Comparison of ENCODE assay signal across 20 mouse cellular contexts in genomic region chr13:48094275-48095035, GRCm38 (mm10).
DNase-seq lines count a peak whose midpoint lies in the region; ATAC-seq and TF ChIP-seq lines count a peak whose summit lies in the region.
"Had no signal": no experiment of that assay in that cellular context is flagged by ENCODE, and none has a peak within 500 bp of the region (broad histone marks: within the 10 kb centered on the region; RNA-seq: fewer than 3 reads in every experiment).

No protein-coding gene starts in this region.

- no peak for TF ChIP-seq CTCF in forebrain, postnatal 0 days (IDR thresholded peaks at IDR 0.05; ENCODE audit: low read depth)

- intact Hi-C loops in left cerebral cortex, postnatal 25 days (cut with DNase I) = no loop called here

- H3K4me3 ChIP-seq in forebrain, embryonic 10.5 days = no peak overlapping the region
- H3K4me3 ChIP-seq in forebrain, postnatal 0 days (ENCODE audit: low read depth, low read length) = no peak overlapping the region
- no peak overlapping the region for H3K4me3 ChIP-seq in midbrain, embryonic 14.5 days (replicated peaks; ENCODE audit: low read depth, low read length)
- H3K4me3 ChIP-seq in midbrain, embryonic 13.5 days (replicated peaks) = no peak overlapping the region
- no peak overlapping the region for H3K4me3 ChIP-seq in forebrain, embryonic 13.5 days
- H3K4me3 ChIP-seq in liver, embryonic 11.5 days (ENCODE audit: low read depth, low read length) = no peak overlapping the region
- H3K4me3 ChIP-seq: embryonic facial prominence, embryonic 12.5 days; heart, embryonic 13.5 days; hindbrain, embryonic 12.5 days had no signal

- H3K9ac ChIP-seq in forebrain, postnatal 0 days = no peak overlapping the region
- no peak overlapping the region for H3K9ac ChIP-seq in midbrain, embryonic 14.5 days (replicated peaks; ENCODE audit: low read length)
- no peak overlapping the region for H3K9ac ChIP-seq in midbrain, embryonic 13.5 days (replicated peaks)
- H3K9ac ChIP-seq in forebrain, embryonic 13.5 days = no peak overlapping the region
- H3K9ac ChIP-seq in liver, embryonic 11.5 days (ENCODE audit: low read depth, low read length) = no peak overlapping the region
- H3K9ac ChIP-seq: embryonic facial prominence, embryonic 12.5 days; heart, embryonic 13.5 days; hindbrain, embryonic 12.5 days had no signal

- peak overlapping the region; percentile 83 for H3K27ac ChIP-seq in forebrain, embryonic 10.5 days
- H3K27ac ChIP-seq in forebrain, postnatal 0 days (ENCODE audit: low read depth, low read length) = no peak overlapping the region
- no peak overlapping the region for H3K27ac ChIP-seq in midbrain, embryonic 14.5 days (replicated peaks; ENCODE audit: low read depth, low read length)
- no peak overlapping the region for H3K27ac ChIP-seq in midbrain, embryonic 13.5 days
- H3K27ac ChIP-seq in forebrain, embryonic 13.5 days = peak overlapping the region; percentile 70
- no peak overlapping the region for H3K27ac ChIP-seq in liver, embryonic 11.5 days (ENCODE audit: low read depth, low read length)
- H3K27ac ChIP-seq: embryonic facial prominence, embryonic 12.5 days; heart, embryonic 13.5 days; hindbrain, embryonic 12.5 days had no signal

- no peaks in the 10 kb centered on the region for H3K27me3 ChIP-seq in forebrain, embryonic 10.5 days (ENCODE audit: poor library complexity, severe bottlenecking)
- no peaks in the 10 kb centered on the region for H3K27me3 ChIP-seq in forebrain, postnatal 0 days (ENCODE audit: insufficient read depth, low read length)
- H3K27me3 ChIP-seq in midbrain, embryonic 14.5 days (ENCODE audit: control insufficient read depth, insufficient read depth, low read length) = no peaks in the 10 kb centered on the region
- no peaks in the 10 kb centered on the region for H3K27me3 ChIP-seq in midbrain, embryonic 13.5 days
- no peaks in the 10 kb centered on the region for H3K27me3 ChIP-seq in forebrain, embryonic 13.5 days
- H3K27me3 ChIP-seq in liver, embryonic 11.5 days (replicated peaks; ENCODE audit: control insufficient read depth, insufficient read depth, low read length) = no peaks in the 10 kb centered on the region
- H3K27me3 ChIP-seq: embryonic facial prominence, embryonic 12.5 days; heart, embryonic 13.5 days; hindbrain, embryonic 12.5 days had no signal

- peak; percentile 50 for DNase-seq in forebrain, embryonic 10.5 days (ENCODE audit: extremely low spot score, low spot score)
- no peak for DNase-seq in forebrain, postnatal 0 days
- peak; percentile 24 for DNase-seq in midbrain, embryonic 14.5 days
- no peak for DNase-seq in left cerebral cortex, postnatal 25 days (ENCODE audit: low spot score in 2 of 2)
- DNase-seq in liver, embryonic 11.5 days (ENCODE audit: low spot score) = no peak
- DNase-seq: adrenal gland, adult 2 months; adrenal gland, postnatal 25 days; cerebellum, adult 2 months; cerebellum, postnatal 10 days; gastrocnemius, postnatal 36 days; heart, adult 11 months; heart, postnatal 4 days had no signal

- no peaks in the 10 kb centered on the region for H3K36me3 ChIP-seq in forebrain, embryonic 10.5 days (replicated peaks)
- no peaks in the 10 kb centered on the region for H3K36me3 ChIP-seq in forebrain, postnatal 0 days (ENCODE audit: insufficient read depth)
- no peaks in the 10 kb centered on the region for H3K36me3 ChIP-seq in midbrain, embryonic 14.5 days (ENCODE audit: control insufficient read depth, insufficient read depth, low read length)
- H3K36me3 ChIP-seq in midbrain, embryonic 13.5 days = no peaks in the 10 kb centered on the region
- no peaks in the 10 kb centered on the region for H3K36me3 ChIP-seq in forebrain, embryonic 13.5 days (ENCODE audit: poor library complexity, severe bottlenecking)
- H3K36me3 ChIP-seq in liver, embryonic 11.5 days (ENCODE audit: control insufficient read depth, insufficient read depth, low read length) = no peaks in the 10 kb centered on the region
- H3K36me3 ChIP-seq: embryonic facial prominence, embryonic 12.5 days; heart, embryonic 13.5 days; hindbrain, embryonic 12.5 days had no signal

- no peak for ATAC-seq in forebrain, postnatal 0 days
- no peak for ATAC-seq in midbrain, embryonic 14.5 days (ENCODE audit: low FRiP score, low TSS enrichment)
- ATAC-seq in midbrain, embryonic 13.5 days = no peak
- ATAC-seq in forebrain, embryonic 13.5 days = peak; percentile 76; the same call in 1 of the 2 replicates
- no peak for ATAC-seq in liver, embryonic 11.5 days (replicated peaks; ENCODE audit: low FRiP score)
- ATAC-seq: hindbrain, embryonic 16.5 days; inflammation-experienced regulatory T-cells, adult 6 months; intestine, postnatal 0 days had no signal

- peaks cover 57% of the 10 kb centered on the region for H3K4me1 ChIP-seq in forebrain, embryonic 10.5 days
- 0 out of 2 replicates have a peak, but pooled peaks cover 2% of the 10 kb centered on the region for H3K4me1 ChIP-seq in forebrain, postnatal 0 days (ENCODE audit: insufficient read depth)
- H3K4me1 ChIP-seq in midbrain, embryonic 14.5 days (ENCODE audit: control insufficient read depth, insufficient read depth, low read length) = no peaks in the 10 kb centered on the region
- H3K4me1 ChIP-seq in midbrain, embryonic 13.5 days (replicated peaks) = 0 out of 2 replicates have a peak, but pooled peaks cover 3% of the 10 kb centered on the region
- H3K4me1 ChIP-seq in forebrain, embryonic 13.5 days = peaks cover 27% of the 10 kb centered on the region
- no peaks in the 10 kb centered on the region for H3K4me1 ChIP-seq in liver, embryonic 11.5 days (replicated peaks; ENCODE audit: control insufficient read depth, insufficient read depth, low read length)
- H3K4me1 ChIP-seq: embryonic facial prominence, embryonic 12.5 days; heart, embryonic 13.5 days; hindbrain, embryonic 12.5 days had no signal

- WGBS in forebrain, embryonic 10.5 days = 32% methylated on average over 16 of the region's 16 CpGs
- WGBS in forebrain, postnatal 0 days = 17% methylated on average over 16 of the region's 16 CpGs
- WGBS in midbrain, embryonic 14.5 days = 46% methylated on average over 16 of the region's 16 CpGs
- WGBS in midbrain, embryonic 13.5 days = 41% methylated on average over 16 of the region's 16 CpGs
- WGBS in forebrain, embryonic 13.5 days = 12% methylated on average over 16 of the region's 16 CpGs
- WGBS in liver, embryonic 11.5 days = 81% methylated on average over 16 of the region's 16 CpGs

- no peaks in the 10 kb centered on the region for H3K9me3 ChIP-seq in forebrain, embryonic 10.5 days
- no peaks in the 10 kb centered on the region for H3K9me3 ChIP-seq in forebrain, postnatal 0 days (ENCODE audit: low read length)
- no peaks in the 10 kb centered on the region for H3K9me3 ChIP-seq in midbrain, embryonic 14.5 days (ENCODE audit: control insufficient read depth, low read length)
- H3K9me3 ChIP-seq in midbrain, embryonic 13.5 days = no peaks in the 10 kb centered on the region
- no peaks in the 10 kb centered on the region for H3K9me3 ChIP-seq in forebrain, embryonic 13.5 days (replicated peaks)
- H3K9me3 ChIP-seq in liver, embryonic 11.5 days (ENCODE audit: control insufficient read depth, low read length) = no peaks in the 10 kb centered on the region
- H3K9me3 ChIP-seq: embryonic facial prominence, embryonic 12.5 days; heart, embryonic 13.5 days; hindbrain, embryonic 12.5 days had no signal

- H3K4me2 ChIP-seq in forebrain, postnatal 0 days (ENCODE audit: low read depth) = no peak overlapping the region; the same call in 1 of the 2 replicates
- no peak overlapping the region for H3K4me2 ChIP-seq in midbrain, embryonic 14.5 days (ENCODE audit: low read length)
- no peak overlapping the region for H3K4me2 ChIP-seq in midbrain, embryonic 13.5 days (replicated peaks)
- H3K4me2 ChIP-seq in forebrain, embryonic 13.5 days = peak overlapping the region; percentile 32; the same call in 1 of the 2 replicates
- no peak overlapping the region for H3K4me2 ChIP-seq in liver, embryonic 11.5 days
- H3K4me2 ChIP-seq: embryonic facial prominence, embryonic 12.5 days; heart, embryonic 13.5 days; hindbrain, embryonic 12.5 days had no signal

Comparison
In these comparisons a context has a peak if more than half of its experiments do, and no peak if none do; other contexts are left out.
1. DNase-seq: peak in forebrain, embryonic 10.5 days (single experiment) and midbrain, embryonic 14.5 days (single experiment); none in forebrain, postnatal 0 days (single experiment), left cerebral cortex, postnatal 25 days (0 of 2) and liver, embryonic 11.5 days (single experiment).
2. H3K27ac ChIP-seq: peak in forebrain, embryonic 10.5 days (single experiment) and forebrain, embryonic 13.5 days (single experiment); none in forebrain, postnatal 0 days (single experiment), midbrain, embryonic 14.5 days (single experiment), midbrain, embryonic 13.5 days (single experiment) and liver, embryonic 11.5 days (single experiment).